Mouse (Mus musculus): ENCODE results near the gene Dmd.
"Not testable (repeated sequence)": the region's sequence is repeated elsewhere in the genome, so short reads cannot be mapped to it uniquely, and the experiment has no call there.

Dmd gene

GRCm38 (mm10) chrX:82948630-82949029, at the start of gene Dmd:
TSS of gene Dmd (plus strand) at chrX:82948870.
- DNase-seq: peak; percentile 95

GRCm38 (mm10) chrX:82901515-82901914, 47.2 kb upstream of the Dmd start:
- no peak for DNase-seq

- DNase-seq: peak; percentile 80
Measured at GRCm38 (mm10) chrX:82987683-82988082, 39.0 kb downstream of the Dmd start.

GRCm38 (mm10) chrX:83050190-83050589, 101.5 kb downstream of the Dmd start:
- no peak for DNase-seq

- no peak for DNase-seq
Measured at GRCm38 (mm10) chrX:83116171-83116876, 167.7 kb downstream of the Dmd start.

GRCm38 (mm10) chrX:83117198-83117597, 168.5 kb downstream of the Dmd start:
- DNase-seq: no peak

GRCm38 (mm10) chrX:83220563-83220962, 271.9 kb downstream of the Dmd start:
- peak; percentile 36 for DNase-seq

- no peak for DNase-seq
Measured at GRCm38 (mm10) chrX:83221050-83221449, 272.4 kb downstream of the Dmd start.

GRCm38 (mm10) chrX:83487598-83487997, 538.9 kb downstream of the Dmd start, which contains the start of gene Tsga8:
TSS of gene Tsga8 (minus strand) at chrX:83487924.
- no peak for DNase-seq

GRCm38 (mm10) chrX:83674998-83675397, 726.3 kb downstream of the Dmd start:
- DNase-seq: peak; percentile 81

- DNase-seq: no peak
Measured at GRCm38 (mm10) chrX:83686547-83686946, 737.9 kb downstream of the Dmd start.

- DNase-seq: no peak
Measured at GRCm38 (mm10) chrX:83740533-83740932, 791.9 kb downstream of the Dmd start.

- no peak for DNase-seq
Measured at GRCm38 (mm10) chrX:83746301-83747008, 797.8 kb downstream of the Dmd start.

- no peak for DNase-seq
Measured at GRCm38 (mm10) chrX:83787406-83787805, 838.7 kb downstream of the Dmd start.

GRCm38 (mm10) chrX:83867469-83867868, 918.8 kb downstream of the Dmd start:
- not testable (repeated sequence) for DNase-seq

- not testable (repeated sequence) for DNase-seq
Measured at GRCm38 (mm10) chrX:83875389-83875788, 926.7 kb downstream of the Dmd start.

GRCm38 (mm10) chrX:83975895-83976294, 1027.2 kb downstream of the Dmd start:
- DNase-seq: no peak

- DNase-seq: no peak
Measured at GRCm38 (mm10) chrX:84001294-84001693, 1052.6 kb downstream of the Dmd start.

GRCm38 (mm10) chrX:84062431-84062830, 1113.8 kb downstream of the Dmd start:
- not testable (repeated sequence) for DNase-seq

GRCm38 (mm10) chrX:84165872-84166271, 1217.2 kb downstream of the Dmd start:
- DNase-seq: no peak

GRCm38 (mm10) chrX:84241297-84241859, 1292.7 kb downstream of the Dmd start:
- DNase-seq: no peak

GRCm38 (mm10) chrX:84330593-84330992, 1381.9 kb downstream of the Dmd start:
- DNase-seq: no peak

- no peak for DNase-seq
Measured at GRCm38 (mm10) chrX:84332177-84332576, 1383.5 kb downstream of the Dmd start.

GRCm38 (mm10) chrX:84364981-84365380, 1416.3 kb downstream of the Dmd start:
- DNase-seq: no peak
